Mouse (Mus musculus) megakaryocyte, embryonic 14.5 days (primary cell): ENCODE measurements around the gene Tbxas1. TPM values are rescaled to one million over a fixed set of nuclear protein-coding genes. Genes with fewer than 3 reads are reported as not detected.

ENCODE experiments used
- H3K27me3 ChIP-seq: replicated peaks from 2 replicates; pipeline ENCODE3; 2012; ENCODE audit warnings: inconsistent platforms
- H3K36me3 ChIP-seq: replicated peaks from 2 replicates; pipeline ENCODE3; 2012; ENCODE audit warnings: low read length, inconsistent platforms, mixed read lengths
- H3K4me1 ChIP-seq: 2 replicates; pipeline ENCODE4 v1.6.1; 2012; ENCODE audit warnings: inconsistent platforms
- H3K4me3 ChIP-seq: replicated peaks from 2 replicates; pipeline ENCODE3; 2012; ENCODE audit warnings: moderate library complexity, mild to moderate bottlenecking, inconsistent platforms
- H3K9me3 ChIP-seq: 2 replicates; pipeline ENCODE4 v1.6.1; 2012; ENCODE audit warnings: inconsistent platforms
- FLI1 ChIP-seq: IDR thresholded peaks from 2 replicates; pipeline ENCODE4 v1.6.1; 2012; ENCODE audit warnings: low read length, inconsistent platforms, mixed read lengths
- GATA1 ChIP-seq: IDR thresholded peaks from 3 replicates; pipeline ENCODE4 v1.6.1; 2012; ENCODE audit warnings: mixed read lengths, low read length, inconsistent platforms, borderline replicate concordance
- polyA plus RNA-seq: library from polyadenylated mRNA; stranded (reverse); fragments of >175 nt; gene quantifications from 2 replicates; pipeline ENCODE4 v1.2.3, GENCODE M21; 2012; ENCODE audit warnings: low replicate concordance; ENCODE audit not compliant: insufficient read depth

Tbxas1 gene
- polyA plus RNA-seq, 1 experiment, result 265 TPM

- peaks cover 65% of the 10 kb centered on the region for H3K4me1 ChIP-seq
- peaks cover 2% of the 10 kb centered on the region for H3K36me3 ChIP-seq
- no peak overlapping the region for H3K4me3 ChIP-seq
- no peaks in the 10 kb centered on the region for H3K27me3 ChIP-seq
- no peak for TF ChIP-seq FLI1
- no peak for TF ChIP-seq GATA1
- H3K9me3 ChIP-seq, result no peaks in the 10 kb centered on the region
Measured at GRCm38 (mm10) chr6:38885132-38885531, 9.9 kb downstream of the Tbxas1 start.

GRCm38 (mm10) chr6:38887436-38887835 is 12.2 kb downstream of the Tbxas1 start:
- H3K4me3 ChIP-seq, result no peak overlapping the region
- H3K27me3 ChIP-seq, result no peaks in the 10 kb centered on the region
- peaks cover 76% of the 10 kb centered on the region for H3K4me1 ChIP-seq
- no peaks in the 10 kb centered on the region for H3K9me3 ChIP-seq
- TF ChIP-seq GATA1 (no peak), FLI1 (no peak)
- peaks cover 2% of the 10 kb centered on the region for H3K36me3 ChIP-seq

GRCm38 (mm10) chr6:38889156-38889555 is 14.0 kb downstream of the Tbxas1 start:
- Histone ChIP-seq H3K4me1 (peaks cover 72% of the 10 kb centered on the region), H3K27me3 (no peaks in the 10 kb centered on the region), H3K36me3 (peaks cover 2% of the 10 kb centered on the region), H3K4me3 (no peak overlapping the region), H3K9me3 (no peaks in the 10 kb centered on the region)
- TF ChIP-seq FLI1 (no peak), GATA1 (no peak)

- TF ChIP-seq GATA1 (no peak), FLI1 (no peak)
- H3K4me3 ChIP-seq, result no peak overlapping the region
- no peaks in the 10 kb centered on the region for H3K27me3 ChIP-seq
- H3K9me3 ChIP-seq, result no peaks in the 10 kb centered on the region
- H3K4me1 ChIP-seq, result peaks cover 78% of the 10 kb centered on the region
- peaks cover 2% of the 10 kb centered on the region for H3K36me3 ChIP-seq
Measured at GRCm38 (mm10) chr6:38892017-38892416, 16.8 kb downstream of the Tbxas1 start.

- no peak overlapping the region for H3K4me3 ChIP-seq
- H3K36me3 ChIP-seq, result peaks cover 2% of the 10 kb centered on the region
- H3K4me1 ChIP-seq, result peaks cover 85% of the 10 kb centered on the region
- H3K9me3 ChIP-seq, result no peaks in the 10 kb centered on the region
- no peaks in the 10 kb centered on the region for H3K27me3 ChIP-seq
- TF ChIP-seq GATA1 (no peak), FLI1 (no peak)
Measured at GRCm38 (mm10) chr6:38893615-38894014, 18.4 kb downstream of the Tbxas1 start.

- peak overlapping the region; percentile 71 for H3K4me3 ChIP-seq
- H3K9me3 ChIP-seq, result no peaks in the 10 kb centered on the region
- no peaks in the 10 kb centered on the region for H3K27me3 ChIP-seq
- peaks cover 83% of the 10 kb centered on the region for H3K4me1 ChIP-seq
- H3K36me3 ChIP-seq, result no peaks in the 10 kb centered on the region
- TF ChIP-seq FLI1 (no peak), GATA1 (peak; percentile 20; the same call in 1 of the 3 replicates)
Measured at GRCm38 (mm10) chr6:38900073-38900472, 24.9 kb downstream of the Tbxas1 start.

- Histone ChIP-seq H3K27me3 (no peaks in the 10 kb centered on the region), H3K4me3 (peak overlapping the region; percentile 71), H3K36me3 (no peaks in the 10 kb centered on the region), H3K9me3 (no peaks in the 10 kb centered on the region), H3K4me1 (peaks cover 80% of the 10 kb centered on the region)
- TF ChIP-seq GATA1 (no peak), FLI1 (no peak)
Measured at GRCm38 (mm10) chr6:38900479-38901126, 25.4 kb downstream of the Tbxas1 start.

- Histone ChIP-seq H3K9me3 (no peaks in the 10 kb centered on the region), H3K27me3 (no peaks in the 10 kb centered on the region), H3K36me3 (no peaks in the 10 kb centered on the region), H3K4me3 (peak overlapping the region; percentile 71), H3K4me1 (peaks cover 77% of the 10 kb centered on the region)
- TF ChIP-seq GATA1 (no peak), FLI1 (no peak)
Measured at GRCm38 (mm10) chr6:38901152-38901551, 25.9 kb downstream of the Tbxas1 start.

GRCm38 (mm10) chr6:38901636-38902035 is 26.4 kb downstream of the Tbxas1 start:
- Histone ChIP-seq H3K4me3 (peak overlapping the region; percentile 34), H3K4me1 (peaks cover 72% of the 10 kb centered on the region)

GRCm38 (mm10) chr6:38902820-38903439 is 27.7 kb downstream of the Tbxas1 start:
- TF ChIP-seq GATA1 (no peak), FLI1 (no peak)
- Histone ChIP-seq H3K4me3 (no peak overlapping the region), H3K4me1 (peaks cover 59% of the 10 kb centered on the region), H3K36me3 (no peaks in the 10 kb centered on the region), H3K27me3 (no peaks in the 10 kb centered on the region), H3K9me3 (no peaks in the 10 kb centered on the region)

More at GRCm38 (mm10) chr6:38901636-38902035, 26.4 kb downstream of the Tbxas1 start:
- no peaks in the 10 kb centered on the region for H3K27me3 ChIP-seq
- H3K36me3 ChIP-seq, result no peaks in the 10 kb centered on the region
- TF ChIP-seq FLI1, result no peak
- no peak for TF ChIP-seq GATA1
- H3K9me3 ChIP-seq, result no peaks in the 10 kb centered on the region
